Mouse (Mus musculus) liver, embryonic 14.5 days (tissue): ENCODE results near the gene Ccl4.

Experiments used
- CTCF ChIP-seq: IDR thresholded peaks from 2 replicates; pipeline ENCODE4 v1.5.1; 2016; ENCODE audit warnings: antibody characterized with exemption, low read depth, control low read depth
- EP300 ChIP-seq: IDR thresholded peaks from 2 replicates; pipeline ENCODE4 v1.6.1; 2016; ENCODE audit warnings: antibody characterized with exemption, low read depth

DNA sequence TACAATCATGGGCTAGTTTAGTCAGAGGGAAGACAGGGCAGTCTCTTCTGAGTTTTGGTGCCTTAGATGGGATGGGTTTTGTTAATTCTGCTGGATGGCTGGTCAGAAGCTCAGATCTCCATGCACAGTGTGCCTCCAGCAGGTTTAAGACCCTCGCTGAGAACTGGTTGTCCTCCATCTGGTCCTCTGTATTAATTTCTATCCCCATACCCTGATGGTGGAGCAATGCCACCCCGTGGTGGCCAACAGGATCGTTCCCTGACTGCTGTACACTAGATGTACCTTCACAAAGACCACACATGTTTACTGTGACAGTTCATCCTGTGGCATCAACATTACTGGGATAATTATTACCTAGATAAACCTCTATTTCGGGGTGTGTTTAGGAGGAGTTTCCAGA, 29.6 kb upstream of the Ccl4 start:
- peak; percentile 53 for TF ChIP-seq CTCF
- TF ChIP-seq EP300 = no peak
